Mouse (Mus musculus): ENCODE data around the gene Tspan6. TPM values are rescaled to one million over a fixed set of nuclear protein-coding genes. Genes with fewer than 3 reads are reported as not detected.

The Tspan6 gene
- polyA plus RNA-seq, 1 experiment from 2014 or later = 218 TPM

Other genes starting within 250 kb of the Tspan6 start
- 14.1 and 15.8 TPM in 2 replicates for gene Pcdh19, start 209.4 kb downstream of the Tspan6 start, polyA plus RNA-seq (2014; fragmentation: Nextera tagmentation; extraction: Ambion mirVana)
- gene Tnmd, start 47.4 kb downstream of the Tspan6 start, polyA plus RNA-seq (2014; fragmentation: Nextera tagmentation; extraction: Ambion mirVana) = 1.3 and 2.0 TPM in 2 replicates
- 0.95 and 1.0 TPM in 2 replicates for gene Srpx2, start 10.0 kb upstream of the Tspan6 start, polyA plus RNA-seq (2014; fragmentation: Nextera tagmentation; extraction: Ambion mirVana)
- 0.88 and 2.2 TPM in 2 replicates for gene Sytl4, start 83.4 kb upstream of the Tspan6 start, polyA plus RNA-seq (2014; fragmentation: Nextera tagmentation; extraction: Ambion mirVana)
- 78.0 and 79.9 TPM in 2 replicates for gene Cstf2, start 160.8 kb upstream of the Tspan6 start, polyA plus RNA-seq (2014; fragmentation: Nextera tagmentation; extraction: Ambion mirVana)